Mouse (Mus musculus): Measurements from ENCODE around the gene Smap2.

The Smap2 gene

DNA sequence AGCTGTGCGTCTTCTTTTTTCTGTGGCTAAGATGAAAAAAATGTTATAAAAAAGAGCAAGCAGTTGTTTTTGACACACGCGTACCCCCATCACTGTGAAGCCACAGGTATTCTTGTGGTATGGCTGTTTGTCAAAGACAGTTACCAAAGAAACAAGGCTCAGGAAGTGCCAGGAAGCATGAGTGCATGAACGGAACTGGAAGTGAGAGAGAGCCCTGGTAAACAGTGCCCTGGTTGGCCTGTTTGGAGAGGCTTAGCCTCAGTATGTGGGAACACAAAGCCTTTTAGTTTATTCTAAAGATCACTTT lies 41.7 kb downstream of the Smap2 start:
- DNase-seq (ENCODE audit: low spot score) = no peak

DNA sequence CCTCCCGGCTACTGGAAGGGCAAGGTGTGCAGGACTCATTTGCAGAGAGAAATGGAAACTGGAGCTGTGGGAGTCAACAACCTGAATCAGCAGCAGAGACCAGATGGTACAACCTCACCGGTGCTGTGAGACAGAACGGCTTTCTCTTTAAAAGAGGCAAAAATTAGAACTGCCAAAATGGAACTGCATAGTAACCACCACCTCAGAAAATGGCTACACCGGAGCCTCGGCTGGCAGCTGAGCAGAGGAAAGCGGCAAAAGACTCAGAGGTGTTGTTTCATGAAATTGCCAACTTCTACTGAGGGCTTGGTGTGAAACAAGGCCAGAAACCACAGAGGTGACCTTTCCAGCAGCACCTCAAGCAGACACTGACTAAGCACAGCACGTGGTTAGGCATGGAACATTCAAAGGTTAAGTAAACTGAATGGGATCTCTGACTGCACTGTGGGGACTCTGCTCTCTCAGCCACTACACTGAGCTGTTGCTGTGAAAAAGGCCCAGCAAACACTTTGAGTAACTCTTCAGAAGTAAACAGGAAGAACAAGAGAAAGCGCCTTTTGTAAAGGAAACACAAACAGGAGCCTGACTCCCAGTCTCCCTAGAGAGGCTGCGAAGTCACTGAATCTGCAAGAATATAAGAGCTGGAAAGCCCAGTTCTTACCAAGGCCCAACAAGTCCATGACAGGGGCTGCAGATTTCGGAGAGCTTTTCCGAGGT lies 42.2 kb downstream of the Smap2 start:
- DNase-seq (ENCODE audit: low spot score) = no peak

DNA sequence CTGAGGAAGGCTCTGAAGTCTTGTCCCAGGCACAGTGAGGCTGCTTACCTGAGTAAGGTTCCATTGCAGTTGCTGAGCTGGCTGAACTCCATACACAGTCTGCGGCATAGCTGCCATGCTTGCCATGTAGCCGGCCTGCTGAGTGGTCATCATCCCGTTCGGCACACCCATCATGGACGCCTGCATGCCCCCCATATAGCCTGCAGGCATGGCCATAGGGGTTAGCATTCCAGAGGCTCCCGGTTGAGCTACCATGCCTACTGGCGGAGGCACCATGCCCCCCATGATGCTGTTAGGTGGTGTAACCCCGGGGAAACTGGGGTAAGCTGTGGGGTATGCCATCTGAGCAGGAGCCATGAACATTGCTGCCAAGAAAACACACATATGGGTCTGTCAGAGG lies 45.2 kb downstream of the Smap2 start:
- no peak for DNase-seq (ENCODE audit: low spot score)

DNA sequence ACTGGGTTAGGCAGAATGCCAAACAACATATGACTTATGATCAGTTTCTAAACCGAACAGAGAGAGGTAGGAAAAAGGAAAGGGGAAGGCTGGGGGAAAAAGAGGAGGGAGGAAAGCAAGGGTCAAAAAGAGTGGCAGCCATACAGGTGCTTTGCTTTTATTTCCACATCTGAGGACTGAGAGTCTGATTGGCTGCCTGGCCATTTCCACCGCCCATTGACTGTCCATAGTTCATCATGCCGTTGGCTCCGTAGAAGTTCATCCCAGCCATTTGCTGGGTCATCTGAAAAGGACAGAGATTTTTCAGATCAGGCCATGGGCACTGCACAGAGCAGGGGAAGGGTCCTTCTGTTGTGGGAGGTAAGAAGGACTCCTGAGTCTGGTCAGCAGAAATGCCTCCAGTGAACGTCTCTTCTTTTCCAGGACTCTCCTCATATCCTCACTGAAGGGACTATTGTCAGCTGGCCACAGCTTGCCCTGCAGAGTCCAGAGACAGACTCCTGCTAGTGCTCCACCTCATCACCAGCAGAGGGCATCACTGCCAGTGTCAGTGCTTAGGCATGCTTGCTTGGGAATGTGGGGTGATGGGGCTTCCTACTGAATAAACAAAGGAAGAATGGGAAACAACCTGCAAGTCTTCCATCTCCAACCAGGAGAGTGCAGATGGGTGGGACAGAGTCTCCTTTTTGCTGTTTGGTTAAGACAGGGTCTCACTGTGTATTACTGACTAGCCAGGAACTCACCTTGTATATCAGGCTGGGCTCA lies 47.5 kb downstream of the Smap2 start:
- peak; percentile 67 for DNase-seq (ENCODE audit: low spot score)

DNA sequence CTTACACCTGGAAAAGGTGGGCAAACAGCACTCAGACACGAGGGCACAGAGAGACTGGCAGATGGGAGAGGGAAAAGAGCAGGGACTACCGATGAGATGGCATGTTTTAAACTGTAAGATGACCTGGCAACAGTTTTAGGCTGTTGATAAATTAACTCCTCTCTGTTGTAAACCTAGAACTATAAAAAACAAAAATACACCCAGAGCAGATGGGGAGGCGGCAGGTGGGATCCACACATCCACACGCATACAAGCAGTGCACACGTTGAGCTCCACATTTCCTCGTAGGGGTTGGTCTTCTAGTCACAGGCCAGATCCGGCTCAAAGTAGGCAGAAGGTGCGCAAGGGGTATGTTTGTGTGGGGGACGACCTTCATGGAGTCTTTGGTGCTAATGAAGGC lies 48.6 kb downstream of the Smap2 start:
- no peak for DNase-seq (ENCODE audit: low spot score)

DNA sequence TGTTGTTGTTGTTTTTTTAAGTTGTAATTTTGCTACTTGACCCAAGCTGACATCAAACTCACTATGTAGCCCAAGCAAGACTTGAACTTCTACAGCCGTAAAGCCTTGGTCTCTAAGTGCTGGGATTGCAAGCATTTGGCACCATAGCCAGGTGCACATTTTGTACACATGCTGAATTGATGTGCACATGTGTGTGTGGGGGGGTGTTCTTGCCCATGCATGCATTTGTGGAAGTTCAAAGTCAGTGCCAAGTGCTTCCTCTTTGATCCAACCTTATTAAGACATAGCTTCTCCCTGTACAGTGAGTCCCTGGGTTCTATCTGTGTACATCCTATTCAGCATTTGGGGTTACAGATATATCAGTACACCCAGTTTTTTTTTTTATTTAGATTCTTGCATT lies 61.5 kb downstream of the Smap2 start:
- no peak for DNase-seq (ENCODE audit: low spot score)

DNA sequence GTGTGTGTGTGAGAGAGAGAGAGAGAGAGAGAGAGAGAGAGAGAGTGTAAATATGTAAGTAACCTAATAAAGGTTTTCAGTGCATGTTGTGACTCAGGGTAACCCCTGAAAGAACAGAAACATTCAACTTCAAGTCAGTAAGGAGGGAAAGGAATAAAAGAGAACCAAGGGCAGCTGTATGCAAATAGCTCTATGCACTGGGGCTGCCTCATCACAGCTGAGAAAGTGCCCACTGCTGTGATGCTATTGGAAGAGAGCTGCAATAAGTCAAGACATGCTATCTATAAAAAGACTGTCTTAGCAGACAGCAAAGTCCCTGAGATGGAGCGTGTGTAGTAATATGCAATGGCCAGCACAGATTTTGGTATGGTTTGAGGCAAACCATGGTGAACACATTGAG lies 63.4 kb downstream of the Smap2 start:
- no peak for DNase-seq (ENCODE audit: low spot score)

DNA sequence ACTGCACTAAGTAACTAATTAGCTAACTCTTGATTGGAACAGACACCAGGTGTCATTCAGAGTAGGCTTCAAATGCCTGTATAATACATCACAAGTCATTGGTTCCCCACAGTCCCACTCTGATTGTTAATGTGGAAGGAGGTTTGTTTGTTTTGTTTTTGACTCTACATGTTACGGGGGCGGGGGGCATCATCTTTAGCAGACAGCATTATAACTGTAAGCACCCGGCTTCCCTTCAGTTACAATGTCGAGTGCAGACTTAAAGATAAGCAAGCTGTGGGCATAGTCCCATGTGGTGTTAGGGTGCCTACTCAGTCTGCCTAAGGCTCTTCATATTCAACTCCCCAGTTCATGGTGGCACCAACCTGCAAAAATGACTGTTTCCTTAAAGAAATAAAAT lies 64.0 kb downstream of the Smap2 start:
- no peak for DNase-seq (ENCODE audit: low spot score)

DNA sequence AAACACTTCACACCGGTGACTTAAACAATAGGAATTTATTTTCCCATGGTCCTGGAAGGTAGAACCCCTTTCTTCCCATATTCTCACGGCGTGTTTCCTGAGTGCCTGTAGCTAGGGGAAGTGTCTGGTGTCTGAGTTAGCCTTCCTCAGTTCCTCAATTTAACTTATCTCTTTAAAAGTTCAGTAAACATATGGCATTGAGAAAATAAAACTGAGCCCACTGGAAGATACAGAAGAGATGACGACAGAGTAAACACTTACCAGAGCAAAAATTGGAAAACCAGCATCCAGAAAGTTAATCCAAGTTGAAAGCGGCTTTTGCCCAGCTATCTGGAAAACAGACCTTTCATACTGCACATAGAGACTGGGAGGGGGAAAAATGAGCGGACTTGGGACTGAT lies 64.9 kb downstream of the Smap2 start:
- DNase-seq (ENCODE audit: low spot score) = no peak

DNA sequence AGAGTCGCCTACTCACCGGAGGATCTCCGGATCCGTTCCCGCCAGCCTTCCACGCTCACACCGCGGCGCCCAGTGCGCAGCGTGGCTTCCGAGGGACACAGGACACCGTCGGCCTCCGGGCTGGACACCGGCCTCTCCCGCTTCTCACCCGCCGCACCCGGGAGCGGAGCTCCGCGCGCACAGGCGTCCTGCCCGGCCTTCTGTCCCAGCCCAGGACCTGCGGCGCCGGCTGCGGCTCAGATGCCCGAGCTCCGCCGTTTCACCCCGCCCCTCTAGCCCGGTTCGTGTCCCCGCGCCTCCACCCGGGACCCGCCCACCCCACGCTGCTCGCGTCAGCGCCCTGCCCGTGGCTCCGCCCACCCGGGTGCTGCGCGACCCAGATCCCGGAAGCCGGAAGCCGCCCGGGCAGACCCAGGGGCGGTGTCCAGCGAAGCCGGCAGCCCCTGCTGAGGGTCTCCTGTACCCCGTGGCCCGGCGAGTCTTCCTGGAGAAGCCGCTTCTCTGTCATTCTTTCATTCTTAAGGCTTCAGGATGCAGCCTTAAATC lies 65.5 kb downstream of the Smap2 start, which contains the start of gene Zfp69:
Gene Zfp69 (minus strand): TSS at position 272 of the 546 bp plus-strand sequence.
- peak; percentile 85 for DNase-seq (ENCODE audit: low spot score)

DNA sequence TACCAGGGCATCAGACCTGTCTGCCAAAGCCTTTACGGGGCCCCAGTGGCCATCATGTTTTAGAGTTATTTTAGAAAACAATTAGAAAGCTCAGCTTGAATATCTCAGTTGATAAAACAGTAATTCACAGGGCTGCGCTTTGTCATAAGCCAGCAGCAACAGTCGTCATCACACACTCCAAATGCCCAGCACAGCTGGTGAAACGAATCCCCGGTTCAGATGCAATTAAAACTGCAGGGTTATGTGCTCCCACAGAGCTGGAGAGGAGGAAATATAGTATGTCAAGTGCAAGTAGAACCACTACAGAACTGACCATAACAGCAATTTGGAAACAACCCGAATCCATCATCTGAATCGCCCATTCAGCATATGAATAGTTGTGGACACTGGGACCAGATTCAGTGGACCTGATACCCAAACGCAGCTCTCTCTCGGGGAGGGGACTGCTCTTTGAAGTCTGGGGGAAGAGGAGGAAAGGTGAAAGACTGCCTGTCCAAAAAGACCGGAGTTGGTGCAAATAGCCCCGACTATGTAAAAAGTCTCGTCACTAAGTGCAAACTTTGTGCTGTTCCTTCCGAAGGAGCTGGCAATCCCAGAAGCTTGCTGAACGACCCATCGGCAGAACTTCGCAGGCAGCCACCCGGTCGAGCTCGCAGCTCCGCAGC lies 66.2 kb downstream of the Smap2 start:
- peak; percentile 18 for DNase-seq (ENCODE audit: low spot score)

DNA sequence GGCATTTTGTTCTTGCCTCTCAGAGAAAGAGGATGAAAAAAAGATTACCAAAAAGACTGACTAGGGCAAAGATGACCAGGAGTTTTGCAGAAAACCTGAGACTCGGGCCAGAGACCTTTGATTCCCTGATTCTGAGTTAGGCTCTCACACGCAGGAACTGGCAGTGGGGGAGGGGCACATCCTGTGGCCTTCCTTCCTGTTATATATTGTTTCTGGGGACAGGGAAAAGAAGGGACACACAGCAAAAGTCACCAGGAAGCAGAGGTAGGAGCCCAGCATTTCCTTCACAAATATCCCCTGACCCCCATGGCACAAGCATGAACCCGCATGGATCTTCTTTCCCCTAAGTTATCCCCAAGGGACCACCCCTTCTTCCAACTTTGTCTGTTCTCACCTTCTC lies 68.1 kb downstream of the Smap2 start:
- peak; percentile 40 for DNase-seq (ENCODE audit: low spot score)

DNA sequence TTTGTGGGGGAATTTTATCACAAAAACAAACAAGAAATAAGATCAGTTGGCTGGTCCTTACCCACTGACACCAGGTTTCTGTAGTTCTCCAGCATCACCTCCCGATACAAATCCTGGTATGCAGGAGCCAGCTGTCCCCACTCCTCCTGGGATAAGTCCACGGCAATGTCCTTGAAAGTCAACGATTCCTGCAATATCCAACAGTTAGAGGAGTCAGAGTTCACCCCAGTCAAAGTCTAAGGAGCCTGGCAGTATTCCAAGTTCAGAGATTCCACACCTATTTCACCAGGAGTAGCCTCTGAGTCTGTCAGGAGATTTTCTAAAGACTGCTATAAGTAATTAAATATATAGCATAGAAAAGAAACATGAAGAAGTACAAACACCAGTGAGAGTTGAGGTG lies 82.0 kb downstream of the Smap2 start:
- DNase-seq (ENCODE audit: low spot score) = no peak

DNA sequence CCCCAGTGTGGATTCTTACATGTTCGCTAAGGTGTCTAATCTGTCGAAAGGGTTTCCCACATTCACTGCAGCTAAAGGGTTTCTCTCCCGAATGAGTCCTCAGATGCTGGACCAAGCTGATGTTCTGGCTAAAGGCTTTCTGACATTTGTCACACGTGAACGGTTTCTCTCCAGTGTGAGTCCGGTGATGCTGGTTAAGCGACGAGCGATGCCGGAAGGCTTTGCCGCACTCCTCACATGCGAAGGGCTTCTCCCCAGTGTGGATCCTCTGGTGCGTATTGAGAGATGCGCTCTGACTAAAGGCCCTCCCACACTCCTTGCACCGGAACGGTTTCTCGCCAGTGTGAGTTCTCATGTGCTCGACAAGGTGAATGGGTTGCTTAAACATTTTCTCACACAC lies 86.3 kb downstream of the Smap2 start:
- no peak for DNase-seq (ENCODE audit: low spot score)

DNA sequence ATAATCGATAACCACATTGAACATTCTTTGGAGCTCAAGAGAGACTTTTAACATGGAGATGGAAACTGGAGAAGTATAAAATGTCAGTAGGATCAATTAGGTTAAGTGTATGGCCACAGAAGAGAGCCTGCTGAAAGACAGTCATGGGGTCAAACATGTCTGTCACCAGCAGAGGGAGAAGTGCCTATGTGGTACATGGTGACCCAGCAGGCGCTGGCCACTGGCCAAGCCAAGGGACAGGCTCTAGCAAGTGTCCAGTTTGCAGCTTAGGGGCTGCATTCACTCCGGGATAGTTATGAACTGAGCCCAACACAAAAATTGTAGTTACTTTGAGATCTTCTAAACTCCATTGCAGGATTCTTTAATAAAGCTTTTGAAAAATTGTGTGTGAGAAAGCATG lies 88.4 kb downstream of the Smap2 start:
- DNase-seq (ENCODE audit: low spot score) = no peak

DNA sequence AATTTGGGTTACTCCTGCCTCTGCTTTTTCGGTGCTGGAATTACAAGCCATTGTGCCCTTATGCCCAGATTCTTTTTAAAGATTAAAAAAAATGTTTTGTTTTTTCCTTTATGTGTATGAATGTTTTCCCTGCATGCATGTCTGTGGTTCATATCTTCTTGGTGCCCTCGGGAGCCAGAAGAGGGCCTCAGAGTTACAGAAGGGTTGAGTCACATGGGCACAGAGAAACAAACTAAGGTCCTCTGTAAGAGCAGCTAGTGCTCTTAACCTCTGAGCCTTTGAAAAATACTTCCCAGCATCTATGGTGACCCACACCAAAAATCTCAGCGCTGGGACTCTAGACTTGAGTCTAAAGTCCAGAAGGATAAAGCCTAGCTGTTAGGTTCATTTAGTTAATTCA lies 91.7 kb downstream of the Smap2 start:
- DNase-seq (ENCODE audit: low spot score) = peak; percentile 36

DNA sequence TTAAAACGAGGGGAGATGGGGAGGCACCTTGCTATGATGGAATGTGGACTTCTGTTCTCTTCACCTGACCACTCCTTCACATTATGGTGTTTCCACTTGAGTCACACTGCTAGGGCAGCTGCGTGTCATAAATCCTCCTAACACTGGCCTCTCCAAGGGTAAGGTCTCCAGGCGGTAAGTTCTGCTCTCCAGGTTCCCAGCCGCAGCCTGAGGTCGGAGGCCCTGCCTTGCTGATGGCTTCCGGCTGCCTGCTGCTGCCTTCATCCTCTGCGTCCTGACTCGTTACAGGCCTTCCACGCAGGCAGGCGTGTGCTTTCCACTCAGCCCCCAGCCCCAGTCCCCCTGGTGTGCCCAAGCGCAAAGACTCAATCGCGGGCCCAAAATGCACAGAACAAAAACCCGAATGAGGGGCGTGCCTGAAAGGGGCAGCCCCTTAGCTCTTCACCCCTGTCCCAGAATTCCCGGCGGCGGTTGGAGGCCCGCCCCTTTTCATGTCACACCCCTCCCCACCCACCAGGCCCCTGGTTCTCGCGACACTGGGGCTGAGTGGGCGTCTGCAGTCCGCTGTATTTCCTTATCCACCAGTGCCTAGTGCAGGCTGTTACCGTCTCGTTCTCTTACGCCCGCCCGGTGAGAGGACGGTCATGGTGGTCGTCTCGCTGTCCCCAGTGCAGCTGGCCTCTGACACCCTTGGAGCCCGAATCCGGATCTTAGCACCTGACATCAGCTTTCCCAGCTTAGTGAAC lies 92.3 kb downstream of the Smap2 start, which contains the start of gene Exo5:
Gene Exo5 (minus strand): TSS at position 464 of the 746 bp plus-strand sequence.
- peak; percentile 91 for DNase-seq (ENCODE audit: low spot score)

DNA sequence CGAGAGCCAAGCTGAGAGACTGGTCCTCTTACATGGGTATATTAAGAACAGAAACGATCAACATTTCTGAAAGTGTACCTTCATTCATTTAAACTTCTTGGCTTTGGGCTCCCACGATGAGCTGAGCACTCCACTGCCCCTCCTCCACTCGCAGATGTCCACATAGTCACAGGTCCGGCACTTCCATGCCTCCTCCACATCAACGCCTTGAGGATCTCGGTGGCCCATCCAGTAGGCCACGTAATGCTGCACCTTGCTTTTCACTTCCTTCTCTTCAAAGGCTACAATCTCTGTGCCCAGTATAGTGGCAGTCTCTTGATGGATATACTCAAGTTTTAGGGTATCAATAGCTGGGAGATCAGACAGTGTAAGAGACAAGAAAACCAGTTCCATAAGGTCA lies 95.6 kb downstream of the Smap2 start:
- no peak for DNase-seq (ENCODE audit: low spot score)

Data from embryo, embryonic 10 days (tissue).